Mouse (Mus musculus): ENCODE measurements at regions not wholly inside any gene's neighbourhood (a gene's known extent, or its start where the extent isn't known, plus 50 kb on each side); places are given as distances from the start of the nearest gene placed in this dataset.

DNA sequence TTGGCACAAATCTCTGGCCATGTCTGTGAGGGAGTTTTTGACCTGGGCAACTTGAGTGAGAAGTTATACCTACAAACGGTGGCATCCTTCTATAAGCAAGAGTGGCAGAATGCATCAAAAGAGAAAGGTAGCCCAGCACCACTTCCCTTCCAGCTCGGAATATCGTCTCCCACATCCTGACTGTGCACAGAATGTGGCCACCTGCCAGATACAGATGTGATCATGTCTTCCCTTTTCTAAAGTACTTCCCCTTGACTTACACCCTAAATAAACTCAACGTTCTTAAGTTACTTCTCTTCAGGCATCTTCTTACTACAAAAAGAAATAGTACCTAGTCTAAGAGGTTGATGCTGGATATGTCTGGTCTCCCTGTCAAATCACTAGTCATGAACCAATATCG lies 175.2 kb upstream of the 2610001J05Rik start:
- no peak for TF ChIP-seq CTCF (conservative IDR thresholded peaks at IDR 0.05; ENCODE audit: insufficient read depth, insufficient read length, low read depth, low read length)
- TF ChIP-seq POLR2A (IDR thresholded peaks at IDR 0.05; ENCODE audit: low read depth, low read length): no peak

Data from kidney, adult 2 months (tissue).